Mouse (Mus musculus): Measurements from ENCODE around the gene C330021F23Rik. TPM values are rescaled to one million over a fixed set of nuclear protein-coding genes. Genes with fewer than 3 reads are reported as not detected.

The C330021F23Rik gene
- polyA plus RNA-seq, 2 experiments = 2.5 to 2.7 TPM

GRCm38 (mm10) chr8:3598054-3598453 is 30.3 kb downstream of the C330021F23Rik start:
- no peaks in the 10 kb centered on the region for H3K4me1 ChIP-seq (replicated peaks; ENCODE audit: control insufficient read depth in 2 of 2, insufficient read depth in 2 of 2, low read length in 1 of 2)
- TF ChIP-seq CTCF (IDR thresholded peaks at IDR 0.05; ENCODE audit: low read depth) (no peak), EP300 (IDR thresholded peaks at IDR 0.05; ENCODE audit: low read depth) (no peak)
- DNase-seq (ENCODE audit: low read depth in 3 of 3, low spot score in 3 of 3) (no peak), ATAC-seq (ENCODE audit: insufficient read depth) (no peak)
- no peak overlapping the region for H3K4me2 ChIP-seq (ENCODE audit: low read depth)
- H3K36me3 ChIP-seq (replicated peaks; ENCODE audit: control insufficient read depth, insufficient read depth, low read depth) = no peaks in the 10 kb centered on the region
- 70% methylated on average over 3 of the region's 3 CpGs for WGBS (ENCODE audit: insufficient replicate concordance)
- H3K27ac ChIP-seq = no peak overlapping the region
- H3K4me3 ChIP-seq (ENCODE audit: insufficient read depth in 1 of 2, low read depth in 2 of 2, low read length in 2 of 2) = no peak overlapping the region
- no peaks in the 10 kb centered on the region for H3K9me3 ChIP-seq (ENCODE audit: control insufficient read depth, low read length)
- H3K27me3 ChIP-seq (ENCODE audit: control insufficient read depth, insufficient read depth, low read length) = no peaks in the 10 kb centered on the region
- no peak overlapping the region for H3K9ac ChIP-seq (replicated peaks)

DNA sequence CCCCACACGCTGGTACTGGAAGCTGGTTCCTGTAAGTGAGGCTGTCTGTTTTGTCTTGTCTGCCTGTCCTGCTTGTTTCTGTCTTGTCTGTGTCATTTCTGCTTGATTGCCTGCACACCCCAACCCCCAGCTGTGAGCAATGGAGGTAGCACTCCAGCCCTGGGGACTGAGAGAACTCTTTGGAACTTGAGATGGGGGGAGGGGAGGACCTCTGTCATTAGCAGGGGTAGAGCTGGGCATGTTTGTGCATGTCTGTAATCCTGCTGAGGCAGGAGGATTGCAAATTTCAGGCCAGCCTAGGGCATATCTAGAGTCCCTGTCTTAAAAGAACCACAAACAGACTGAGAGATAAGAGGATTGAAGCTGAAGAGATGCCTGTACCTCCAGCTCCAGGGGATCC is 31.4 kb downstream of the C330021F23Rik start:
- Histone ChIP-seq H3K9me3 (ENCODE audit: control insufficient read depth, low read length) (no peaks in the 10 kb centered on the region), H3K36me3 (replicated peaks; ENCODE audit: control insufficient read depth, insufficient read depth, low read depth) (no peaks in the 10 kb centered on the region), H3K4me1 (replicated peaks; ENCODE audit: control insufficient read depth in 2 of 2, insufficient read depth in 2 of 2, low read length in 1 of 2) (no peaks in the 10 kb centered on the region), H3K27ac (no peak overlapping the region), H3K9ac (replicated peaks) (no peak overlapping the region), H3K4me2 (ENCODE audit: low read depth) (no peak overlapping the region), H3K4me3 (ENCODE audit: insufficient read depth in 1 of 2, low read depth in 2 of 2, low read length in 2 of 2) (no peak overlapping the region), H3K27me3 (ENCODE audit: control insufficient read depth, insufficient read depth, low read length) (no peaks in the 10 kb centered on the region)
- DNase-seq (ENCODE audit: low read depth in 3 of 3, low spot score in 3 of 3) (no peak), ATAC-seq (ENCODE audit: insufficient read depth) (no peak)
- TF ChIP-seq CTCF (IDR thresholded peaks at IDR 0.05; ENCODE audit: low read depth) = no peak
- no peak for TF ChIP-seq EP300 (IDR thresholded peaks at IDR 0.05; ENCODE audit: low read depth)
- 50% methylated on average over 1 of the region's 1 CpGs for WGBS (ENCODE audit: insufficient replicate concordance)

DNA sequence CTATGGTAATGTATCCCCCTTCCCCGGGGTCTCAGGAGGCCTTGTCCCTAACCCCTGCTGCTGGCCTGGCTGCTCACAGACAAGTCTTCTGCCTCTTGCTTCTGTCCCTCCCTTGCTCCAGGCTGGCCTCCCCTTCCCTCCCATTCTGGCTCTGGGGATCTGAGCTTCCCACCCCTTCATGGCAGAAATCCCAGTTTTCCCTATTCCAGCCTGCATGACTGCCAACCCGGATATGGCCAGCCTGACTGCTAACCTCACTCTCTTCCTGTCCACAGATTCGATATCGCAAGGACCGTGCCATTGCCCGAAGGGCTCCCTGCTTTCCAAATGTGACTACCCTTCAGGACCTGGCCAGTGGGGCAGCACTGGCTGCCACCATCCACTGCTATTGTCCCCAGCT is 32.6 kb downstream of the C330021F23Rik start:
- H3K9me3 ChIP-seq (ENCODE audit: control insufficient read depth, low read length) = no peaks in the 10 kb centered on the region
- WGBS (ENCODE audit: insufficient replicate concordance) = 73% methylated on average over 6 of the region's 6 CpGs

GRCm38 (mm10) chr8:3603439-3603838 is 35.6 kb downstream of the C330021F23Rik start:
- no peaks in the 10 kb centered on the region for H3K27me3 ChIP-seq (ENCODE audit: control insufficient read depth, insufficient read depth, low read length)
- H3K4me2 ChIP-seq (ENCODE audit: low read depth) = no peak overlapping the region
- H3K9ac ChIP-seq (replicated peaks) = no peak overlapping the region
- WGBS (ENCODE audit: insufficient replicate concordance) = 68% methylated on average over 13 of the region's 13 CpGs
- no peak for ATAC-seq (ENCODE audit: insufficient read depth)
- no peaks in the 10 kb centered on the region for H3K4me1 ChIP-seq (replicated peaks; ENCODE audit: control insufficient read depth in 2 of 2, insufficient read depth in 2 of 2, low read length in 1 of 2)
- H3K36me3 ChIP-seq (replicated peaks; ENCODE audit: control insufficient read depth, insufficient read depth, low read depth) = no peaks in the 10 kb centered on the region
- TF ChIP-seq EP300 (IDR thresholded peaks at IDR 0.05; ENCODE audit: low read depth) (no peak), CTCF (IDR thresholded peaks at IDR 0.05; ENCODE audit: low read depth) (no peak)
- DNase-seq (ENCODE audit: low read depth in 3 of 3, low spot score in 3 of 3) = no peak
- no peak overlapping the region for H3K4me3 ChIP-seq (ENCODE audit: insufficient read depth in 1 of 2, low read depth in 2 of 2, low read length in 2 of 2)
- H3K9me3 ChIP-seq (ENCODE audit: control insufficient read depth, low read length) = no peaks in the 10 kb centered on the region
- no peak overlapping the region for H3K27ac ChIP-seq

More for the DNA sequence above, 32.6 kb downstream of the C330021F23Rik start:
- no peak overlapping the region for H3K9ac ChIP-seq (replicated peaks)
- H3K27me3 ChIP-seq (ENCODE audit: control insufficient read depth, insufficient read depth, low read length) = no peaks in the 10 kb centered on the region
- DNase-seq (ENCODE audit: low read depth in 3 of 3, low spot score in 3 of 3) (no peak), ATAC-seq (ENCODE audit: insufficient read depth) (no peak)
- H3K4me3 ChIP-seq (ENCODE audit: insufficient read depth in 1 of 2, low read depth in 2 of 2, low read length in 2 of 2) = no peak overlapping the region
- H3K27ac ChIP-seq = no peak overlapping the region
- H3K36me3 ChIP-seq (replicated peaks; ENCODE audit: control insufficient read depth, insufficient read depth, low read depth) = no peaks in the 10 kb centered on the region
- no peak for TF ChIP-seq EP300 (IDR thresholded peaks at IDR 0.05; ENCODE audit: low read depth)
- no peak for TF ChIP-seq CTCF (IDR thresholded peaks at IDR 0.05; ENCODE audit: low read depth)
- no peaks in the 10 kb centered on the region for H3K4me1 ChIP-seq (replicated peaks; ENCODE audit: control insufficient read depth in 2 of 2, insufficient read depth in 2 of 2, low read length in 1 of 2)
- H3K4me2 ChIP-seq (ENCODE audit: low read depth) = no peak overlapping the region

DNA sequence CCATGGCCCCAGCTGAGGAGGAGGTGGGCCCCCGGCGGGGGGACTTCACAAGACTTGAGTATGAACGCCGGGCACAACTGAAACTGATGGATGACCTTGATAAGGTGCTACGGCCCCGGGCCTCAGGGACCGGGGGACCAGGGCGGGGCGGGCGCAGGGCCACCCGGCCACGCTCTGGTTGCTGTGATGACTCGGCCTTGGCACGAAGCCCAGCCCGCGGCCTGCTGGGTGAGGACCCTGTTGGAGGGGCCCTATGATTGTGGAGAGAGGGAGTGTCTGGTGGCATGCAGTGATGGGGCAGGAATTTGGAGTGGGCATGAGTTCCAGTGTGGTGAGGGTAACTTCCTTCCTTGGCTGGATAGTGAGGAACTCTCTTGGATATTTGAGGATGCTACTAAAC is 38.8 kb downstream of the C330021F23Rik start:
- no peak overlapping the region for H3K9ac ChIP-seq (replicated peaks)
- H3K4me3 ChIP-seq (ENCODE audit: insufficient read depth in 1 of 2, low read depth in 2 of 2, low read length in 2 of 2) = no peak overlapping the region
- DNase-seq (ENCODE audit: low read depth in 3 of 3, low spot score in 3 of 3) (no peak), ATAC-seq (ENCODE audit: insufficient read depth) (no peak)
- no peaks in the 10 kb centered on the region for H3K27me3 ChIP-seq (ENCODE audit: control insufficient read depth, insufficient read depth, low read length)
- TF ChIP-seq CTCF (IDR thresholded peaks at IDR 0.05; ENCODE audit: low read depth) = no peak
- TF ChIP-seq EP300 (IDR thresholded peaks at IDR 0.05; ENCODE audit: low read depth) = no peak
- no peaks in the 10 kb centered on the region for H3K4me1 ChIP-seq (replicated peaks; ENCODE audit: control insufficient read depth in 2 of 2, insufficient read depth in 2 of 2, low read length in 1 of 2)
- no peaks in the 10 kb centered on the region for H3K9me3 ChIP-seq (ENCODE audit: control insufficient read depth, low read length)
- 38% methylated on average over 16 of the region's 16 CpGs for WGBS (ENCODE audit: insufficient replicate concordance)
- H3K4me2 ChIP-seq (ENCODE audit: low read depth) = no peak overlapping the region
- H3K27ac ChIP-seq = no peak overlapping the region
- H3K36me3 ChIP-seq (replicated peaks; ENCODE audit: control insufficient read depth, insufficient read depth, low read depth) = peaks cover 19% of the 10 kb centered on the region
